Mouse (Mus musculus): ENCODE results near the gene St6galnac6. TPM values are rescaled to one million over a fixed set of nuclear protein-coding genes. Genes with fewer than 3 reads are reported as not detected.

Gene St6galnac6
- total and polyA plus RNA-seq, 3 experiments = 12.5 to 26.5 TPM; not detected in 1

- H3K9ac ChIP-seq (ENCODE audit: control insufficient read depth, low read depth, low read length, poor library complexity, severe bottlenecking) = no peak overlapping the region
- TF ChIP-seq MXI1 (IDR thresholded peaks at IDR 0.05; ENCODE audit: low read depth, low read length) = no peak
- TF ChIP-seq E2F4 (IDR thresholded peaks at IDR 0.05; ENCODE audit: borderline replicate concordance, low read depth, low read length) = no peak
- TF ChIP-seq EP300 (IDR thresholded peaks at IDR 0.05; ENCODE audit: low read depth in 1 of 2, low read length in 2 of 2) = no peak
- no peak for TF ChIP-seq ZKSCAN1 (IDR thresholded peaks at IDR 0.05; ENCODE audit: low read depth, low read length)
- TF ChIP-seq SMC3 (IDR thresholded peaks at IDR 0.05; ENCODE audit: low read depth, low read length) = no peak
- TF ChIP-seq CHD2 (IDR thresholded peaks at IDR 0.05; ENCODE audit: low read length) = no peak
- no peak for TF ChIP-seq CTCF (IDR thresholded peaks at IDR 0.05 in 2 of 3, conservative IDR thresholded peaks at IDR 0.05 in 1 of 3; ENCODE audit: control insufficient read depth in 1 of 3, insufficient read depth in 1 of 3, low read depth in 2 of 3, low read length in 3 of 3, poor library complexity in 1 of 3, severe bottlenecking in 1 of 3)
- no peak for TF ChIP-seq ELF1 (IDR thresholded peaks at IDR 0.05; ENCODE audit: low read depth, low read length)
- TF ChIP-seq UBTF (IDR thresholded peaks at IDR 0.05; ENCODE audit: borderline replicate concordance, insufficient read depth, low read depth, low read length) = no peak
- no peak overlapping the region for H3K27ac ChIP-seq (ENCODE audit: control insufficient read depth, low read depth, low read length)
- H3K4me1 ChIP-seq (ENCODE audit: control insufficient read depth in 1 of 2, insufficient read depth in 2 of 2, low read length in 2 of 2) = peaks cover 0 to 4% of the 10 kb centered on the region in 2 experiments; a peak in 1 of 4 replicates
- no peaks in the 10 kb centered on the region for H3K79me2 ChIP-seq (ENCODE audit: control insufficient read depth, insufficient read depth, low read length, poor library complexity)
- DNase-seq (ENCODE audit: low read depth, low spot score) = no peak
- no peak overlapping the region for H3K4me3 ChIP-seq (ENCODE audit: control insufficient read depth in 1 of 2, insufficient read depth in 1 of 2, low read depth in 2 of 2, low read length in 2 of 2)
- no peaks in the 10 kb centered on the region for H3K9me3 ChIP-seq (replicated peaks; ENCODE audit: insufficient read depth, low read length)
- H3K36me3 ChIP-seq (ENCODE audit: control insufficient read depth in 1 of 2, insufficient read depth in 2 of 2, low read length in 2 of 2) = no peaks in the 10 kb centered on the region
- no peaks in the 10 kb centered on the region for H3K27me3 ChIP-seq (ENCODE audit: control insufficient read depth in 1 of 2, insufficient read depth in 2 of 2, low read length in 2 of 2)
These were observed 43.3 kb downstream of the St6galnac6 start for GRCm38 (mm10) chr2:32642813-32643212.

GRCm38 (mm10) chr2:32644083-32644482, 44.6 kb downstream of the St6galnac6 start:
- Histone ChIP-seq H3K79me2 (ENCODE audit: control insufficient read depth, insufficient read depth, low read length, poor library complexity) (no peaks in the 10 kb centered on the region), H3K4me3 (ENCODE audit: control insufficient read depth in 1 of 2, insufficient read depth in 1 of 2, low read depth in 2 of 2, low read length in 2 of 2) (no peak overlapping the region), H3K9ac (ENCODE audit: control insufficient read depth, low read depth, low read length, poor library complexity, severe bottlenecking) (no peak overlapping the region), H3K36me3 (ENCODE audit: control insufficient read depth in 1 of 2, insufficient read depth in 2 of 2, low read length in 2 of 2) (no peaks in the 10 kb centered on the region), H3K27ac (ENCODE audit: control insufficient read depth, low read depth, low read length) (no peak overlapping the region), H3K27me3 (ENCODE audit: control insufficient read depth in 1 of 2, insufficient read depth in 2 of 2, low read length in 2 of 2) (no peaks in the 10 kb centered on the region), H3K4me1 (ENCODE audit: control insufficient read depth in 1 of 2, insufficient read depth in 2 of 2, low read length in 2 of 2) (0 out of 4 replicates have a peak, but pooled peaks cover 0 to 4% of the 10 kb centered on the region in 2 experiments), H3K9me3 (replicated peaks; ENCODE audit: insufficient read depth, low read length) (no peaks in the 10 kb centered on the region)
- DNase-seq (ENCODE audit: low read depth, low spot score) = no peak
- TF ChIP-seq HCFC1 (IDR thresholded peaks at IDR 0.05; ENCODE audit: low read depth, low read length) = no peak
- TF ChIP-seq MXI1 (IDR thresholded peaks at IDR 0.05; ENCODE audit: low read depth, low read length) = no peak
- no peak for TF ChIP-seq SIN3A (IDR thresholded peaks at IDR 0.05; ENCODE audit: low read length)
- no peak for TF ChIP-seq GABPA (IDR thresholded peaks at IDR 0.05; ENCODE audit: low read depth, low read length)
- TF ChIP-seq MYB (IDR thresholded peaks at IDR 0.05; ENCODE audit: low read depth, low read length) = no peak
- no peak for TF ChIP-seq JUND (IDR thresholded peaks at IDR 0.05; ENCODE audit: low read depth, low read length)
- no peak for TF ChIP-seq MAZ (IDR thresholded peaks at IDR 0.05; ENCODE audit: low read depth, low read length)
- TF ChIP-seq E2F4 (IDR thresholded peaks at IDR 0.05; ENCODE audit: borderline replicate concordance, low read depth, low read length) = no peak
- TF ChIP-seq RCOR1 (IDR thresholded peaks at IDR 0.05; ENCODE audit: low read depth, low read length) = no peak
- no peak for TF ChIP-seq TCF12 (IDR thresholded peaks at IDR 0.05; ENCODE audit: low read depth, low read length)
- no peak for TF ChIP-seq ZMIZ1 (IDR thresholded peaks at IDR 0.05; ENCODE audit: low read depth, low read length)
- TF ChIP-seq MYC (IDR thresholded peaks at IDR 0.05; ENCODE audit: low read depth, low read length) = no peak
- TF ChIP-seq UBTF (IDR thresholded peaks at IDR 0.05; ENCODE audit: borderline replicate concordance, insufficient read depth, low read depth, low read length) = no peak

Data from MEL (cell line).